Mouse (Mus musculus): ENCODE data around the gene Ypel3. TPM values are rescaled to one million over a fixed set of nuclear protein-coding genes. Genes with fewer than 3 reads are reported as not detected.
"Not testable (repeated sequence)": the region's sequence is repeated elsewhere in the genome, so short reads cannot be mapped to it uniquely, and the experiment has no call there.

The Ypel3 gene
- polyA plus RNA-seq, 1 experiment, result 157 TPM

DNA sequence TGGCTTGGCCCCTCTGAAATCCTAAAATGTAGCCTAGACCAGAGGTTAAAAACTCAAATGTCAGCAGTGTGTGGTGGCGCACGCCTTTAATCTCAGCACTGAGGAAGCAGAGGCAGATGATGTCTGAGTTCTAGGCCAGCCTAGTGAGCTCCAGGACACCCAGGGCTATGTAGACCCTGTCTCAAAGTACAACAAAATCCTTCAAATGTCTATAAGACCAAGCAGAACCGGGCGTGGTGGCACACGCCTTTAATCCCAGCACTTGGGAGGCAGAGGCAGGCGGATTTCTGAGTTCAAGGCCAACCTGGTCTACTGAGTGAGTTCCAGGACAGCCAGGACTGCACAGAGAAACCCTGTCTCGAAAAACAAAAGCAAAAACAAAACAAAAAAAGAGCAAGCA lies 2.3 kb downstream of the Ypel3 start:
- not testable (repeated sequence) for H3K4me3 ChIP-seq (ENCODE audit: insufficient read depth, low read depth, low read length); H3K27ac ChIP-seq (replicated peaks; ENCODE audit: low read depth, low read length)

DNA sequence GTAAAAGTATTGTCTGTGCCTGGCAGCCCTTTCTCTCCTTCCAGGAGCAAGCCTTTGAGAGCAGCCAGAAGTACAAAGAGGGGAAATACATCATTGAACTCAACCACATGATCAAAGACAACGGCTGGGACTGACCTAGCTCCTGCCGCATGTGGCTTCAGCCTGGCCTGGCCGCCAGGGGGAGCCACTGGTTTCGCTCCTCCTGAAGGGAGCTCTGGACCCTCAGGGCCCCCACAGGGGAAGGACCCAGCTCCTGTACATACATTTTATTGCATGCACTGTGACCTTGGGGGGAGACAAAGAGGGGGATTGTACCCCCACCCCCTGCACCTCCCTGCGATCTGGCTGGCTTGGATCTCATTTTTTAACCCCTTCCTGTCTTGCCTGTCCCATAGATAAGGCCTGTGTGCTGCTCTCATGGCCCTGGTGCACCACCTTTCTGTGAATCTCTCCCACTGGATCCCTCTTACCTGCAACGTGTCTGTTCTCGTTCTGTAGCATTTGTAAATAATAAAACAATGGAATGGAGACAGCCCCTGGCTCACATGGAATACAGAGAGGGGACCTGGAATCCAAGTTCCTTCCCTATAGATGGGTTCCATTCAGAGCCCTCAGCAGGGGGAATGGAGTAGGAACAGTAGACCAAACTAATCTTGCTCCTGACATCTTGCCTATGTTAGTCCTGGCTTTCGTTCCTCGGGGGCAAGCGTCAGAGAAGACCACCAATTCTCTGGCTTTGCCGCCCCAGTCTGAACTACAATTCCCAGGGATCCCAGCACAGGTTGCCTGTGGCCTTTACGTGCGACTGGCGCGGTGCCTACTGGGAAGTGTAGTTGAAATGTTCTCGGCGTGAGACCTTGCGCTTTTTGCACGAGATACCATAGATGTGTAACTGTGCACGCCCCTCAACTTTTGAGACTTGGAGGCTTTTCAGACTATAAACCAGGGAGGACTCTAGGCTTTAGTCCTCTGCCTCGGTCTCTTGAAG lies 3.5 kb downstream of the Ypel3 start:
- H3K27ac ChIP-seq (replicated peaks; ENCODE audit: low read depth, low read length), result peak overlapping the region; percentile 58

More for the DNA sequence above, 2.3 kb downstream of the Ypel3 start:
- H3K4me1 ChIP-seq (ENCODE audit: control insufficient read depth, insufficient read depth, insufficient read length, low read length), result peaks cover 15% of the 10 kb centered on the region

DNA sequence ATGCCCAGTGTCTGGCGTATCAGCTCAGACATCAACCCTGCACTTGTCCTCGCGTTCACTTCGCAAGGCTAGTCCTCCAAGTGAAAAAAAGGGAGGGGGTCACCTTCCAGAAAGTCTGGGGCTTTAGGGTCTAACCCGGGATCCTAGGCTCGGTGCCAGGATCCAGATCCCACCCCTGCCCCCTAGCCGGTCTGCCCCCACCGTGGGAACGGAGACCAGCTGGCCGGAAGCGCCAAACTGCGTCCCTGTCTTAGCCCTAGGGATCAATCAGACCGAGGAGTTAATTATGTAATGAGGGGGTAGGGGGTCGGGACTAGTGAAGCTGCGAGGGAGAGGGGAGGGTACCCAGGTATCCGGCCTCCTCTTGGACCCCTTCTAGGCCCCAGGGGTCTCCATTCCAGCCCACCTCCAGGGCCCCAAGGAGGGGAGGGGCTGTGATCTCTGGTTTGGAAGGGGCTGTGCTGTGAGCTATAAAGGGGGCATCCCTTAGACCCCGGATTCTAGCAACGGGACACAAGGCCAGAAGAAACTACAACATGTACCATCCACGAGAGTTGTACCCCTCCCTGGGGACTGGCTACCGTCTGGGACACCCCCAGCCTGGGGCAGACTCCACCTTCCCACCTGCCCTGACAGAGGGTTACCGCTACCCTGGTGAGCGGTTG lies 4.3 kb downstream of the Ypel3 start, which contains the start of gene Tbx6:
Gene Tbx6 (plus strand): TSS at position 513 of the 665 bp plus-strand sequence.
- Histone ChIP-seq H3K27ac (replicated peaks; ENCODE audit: low read depth, low read length) (peak within 1 kb of the TSS; percentile 58), H3K4me3 (ENCODE audit: insufficient read depth, low read depth, low read length) (peak within 1 kb of the TSS; percentile 58), H3K4me1 (ENCODE audit: control insufficient read depth, insufficient read depth, insufficient read length, low read length) (peaks cover 8% of the 10 kb centered on the region)

More for the DNA sequence above, 3.5 kb downstream of the Ypel3 start:
- H3K4me1 ChIP-seq (ENCODE audit: control insufficient read depth, insufficient read depth, insufficient read length, low read length), result peaks cover 15% of the 10 kb centered on the region
- H3K4me3 ChIP-seq (ENCODE audit: insufficient read depth, low read depth, low read length), result peak overlapping the region; percentile 58

DNA sequence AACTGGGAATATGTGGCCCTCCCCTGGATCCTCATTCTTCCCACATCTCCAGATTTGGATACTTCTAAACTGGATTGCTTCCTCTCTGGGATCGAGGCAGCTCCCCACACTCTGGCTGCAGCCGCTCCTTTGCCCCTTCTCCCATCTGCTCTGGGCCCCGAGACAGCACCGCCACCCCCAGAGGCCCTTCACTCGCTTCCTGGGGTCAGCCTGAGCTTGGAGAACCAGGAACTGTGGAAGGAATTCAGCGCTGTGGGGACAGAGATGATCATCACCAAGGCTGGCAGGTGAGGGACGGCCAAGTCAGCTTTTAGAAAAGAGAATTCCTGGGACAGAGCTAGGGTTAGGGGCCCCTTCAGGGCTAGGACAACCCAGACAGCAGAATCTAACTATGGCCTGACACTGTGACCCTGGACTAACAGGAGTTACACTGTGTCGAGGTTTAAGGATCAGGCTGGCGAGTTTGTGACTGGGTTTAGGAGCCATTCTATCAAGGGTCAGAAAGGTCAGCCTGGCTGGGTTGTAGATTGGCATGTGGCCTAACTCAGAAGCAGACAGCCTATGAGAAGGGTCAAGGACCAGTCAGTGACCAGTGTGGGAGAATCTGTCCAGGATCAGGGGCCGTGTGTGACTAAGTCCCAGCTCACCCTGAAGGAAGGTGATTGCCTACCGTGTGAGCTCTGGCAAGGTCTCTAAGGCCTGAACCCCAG lies 5.1 kb downstream of the Ypel3 start:
- no peak overlapping the region for H3K27ac ChIP-seq (replicated peaks; ENCODE audit: low read depth, low read length)
- H3K4me3 ChIP-seq (ENCODE audit: insufficient read depth, low read depth, low read length), result no peak overlapping the region
- peaks cover 7% of the 10 kb centered on the region; the same call in 1 of the 2 replicates for H3K4me1 ChIP-seq (ENCODE audit: control insufficient read depth, insufficient read depth, insufficient read length, low read length)

DNA sequence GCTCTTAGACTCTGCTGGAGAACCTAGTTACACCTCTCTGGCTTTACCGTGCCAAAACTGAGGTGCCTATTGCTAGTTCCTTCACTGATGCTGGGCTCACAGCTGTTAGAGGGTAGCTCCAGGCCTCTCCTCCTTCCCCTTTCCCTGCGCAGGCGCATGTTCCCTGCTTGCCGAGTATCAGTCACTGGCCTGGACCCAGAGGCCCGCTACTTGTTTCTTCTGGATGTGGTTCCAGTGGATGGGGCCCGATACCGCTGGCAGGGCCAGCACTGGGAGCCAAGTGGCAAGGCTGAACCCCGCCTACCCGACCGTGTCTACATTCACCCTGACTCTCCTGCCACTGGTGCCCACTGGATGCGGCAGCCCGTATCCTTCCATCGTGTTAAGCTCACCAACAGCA lies 5.9 kb downstream of the Ypel3 start:
- no peak overlapping the region for H3K4me3 ChIP-seq (ENCODE audit: insufficient read depth, low read depth, low read length)
- H3K4me1 ChIP-seq (ENCODE audit: control insufficient read depth, insufficient read depth, insufficient read length, low read length), result peaks cover 5% of the 10 kb centered on the region; the same call in 1 of the 2 replicates
- H3K27ac ChIP-seq (replicated peaks; ENCODE audit: low read depth, low read length), result no peak overlapping the region

DNA sequence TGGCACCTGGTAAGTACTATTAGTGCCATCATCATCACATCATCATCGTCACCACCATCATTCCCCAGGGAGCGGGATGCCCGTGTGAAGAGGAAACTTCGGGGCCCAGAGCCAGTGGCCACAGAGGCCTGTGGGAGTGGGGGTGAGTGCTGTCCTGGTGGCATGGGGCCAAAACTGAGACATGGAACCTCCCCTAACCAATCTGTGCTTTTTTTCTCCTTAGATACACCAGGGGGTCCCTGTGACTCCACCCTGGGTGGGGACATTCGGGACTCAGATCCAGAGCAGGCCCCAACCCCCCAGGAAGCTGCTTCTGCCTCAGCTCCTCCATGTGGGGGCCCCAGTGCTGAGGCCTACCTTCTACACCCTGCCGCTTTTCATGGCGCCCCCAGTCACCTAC lies 7.7 kb downstream of the Ypel3 start:
- Histone ChIP-seq H3K4me3 (ENCODE audit: insufficient read depth, low read depth, low read length) (no peak overlapping the region), H3K4me1 (ENCODE audit: control insufficient read depth, insufficient read depth, insufficient read length, low read length) (no peaks in the 10 kb centered on the region)

DNA sequence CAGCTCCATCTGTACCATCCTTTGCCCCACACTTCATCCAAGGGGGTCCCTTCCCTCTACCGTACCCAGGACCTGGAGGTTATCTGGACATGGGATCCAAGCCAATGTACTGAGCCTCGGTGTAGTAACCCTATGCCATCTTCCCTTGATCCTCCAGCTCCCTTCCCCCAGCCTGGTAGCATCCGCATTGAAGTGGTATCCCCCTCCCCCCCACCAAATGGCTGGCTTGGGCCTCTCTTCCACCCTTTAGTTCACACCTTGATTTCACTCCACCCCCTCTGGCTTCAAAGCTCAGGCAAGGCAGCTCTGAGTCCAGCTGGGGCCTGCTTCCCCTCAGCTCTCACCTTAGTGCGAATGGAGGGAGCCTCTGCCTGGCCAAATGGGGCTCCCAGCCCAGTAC lies 8.3 kb downstream of the Ypel3 start:
- Histone ChIP-seq H3K4me1 (ENCODE audit: control insufficient read depth, insufficient read depth, insufficient read length, low read length) (no peaks in the 10 kb centered on the region), H3K27ac (replicated peaks; ENCODE audit: low read depth, low read length) (no peak overlapping the region), H3K4me3 (ENCODE audit: insufficient read depth, low read depth, low read length) (no peak overlapping the region)

More for the DNA sequence above, 7.7 kb downstream of the Ypel3 start:
- no peak overlapping the region for H3K27ac ChIP-seq (replicated peaks; ENCODE audit: low read depth, low read length)

DNA sequence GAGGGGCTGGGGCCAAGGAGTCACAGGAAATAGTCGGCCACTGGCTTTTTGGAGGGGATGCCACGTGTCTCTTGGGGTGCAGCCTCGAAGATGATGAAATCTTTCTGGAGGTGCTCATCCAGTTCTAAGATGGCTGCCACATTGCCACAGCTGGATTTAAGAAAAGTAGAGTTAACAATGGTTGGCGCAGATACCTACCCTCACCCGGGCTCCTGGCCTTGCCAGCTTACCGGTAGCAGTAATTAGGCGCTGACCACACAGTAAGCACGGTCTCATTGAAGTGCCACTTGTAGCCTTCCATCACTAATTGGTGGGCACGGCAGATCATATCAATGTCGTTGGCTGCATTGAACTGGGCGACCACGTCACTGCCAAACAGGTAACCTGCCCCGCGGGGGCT lies 9.4 kb downstream of the Ypel3 start:
- Histone ChIP-seq H3K27ac (replicated peaks; ENCODE audit: low read depth, low read length) (no peak overlapping the region), H3K4me3 (ENCODE audit: insufficient read depth, low read depth, low read length) (no peak overlapping the region), H3K4me1 (ENCODE audit: control insufficient read depth, insufficient read depth, insufficient read length, low read length) (0 out of 2 replicates have a peak, but pooled peaks cover 3% of the 10 kb centered on the region)

DNA sequence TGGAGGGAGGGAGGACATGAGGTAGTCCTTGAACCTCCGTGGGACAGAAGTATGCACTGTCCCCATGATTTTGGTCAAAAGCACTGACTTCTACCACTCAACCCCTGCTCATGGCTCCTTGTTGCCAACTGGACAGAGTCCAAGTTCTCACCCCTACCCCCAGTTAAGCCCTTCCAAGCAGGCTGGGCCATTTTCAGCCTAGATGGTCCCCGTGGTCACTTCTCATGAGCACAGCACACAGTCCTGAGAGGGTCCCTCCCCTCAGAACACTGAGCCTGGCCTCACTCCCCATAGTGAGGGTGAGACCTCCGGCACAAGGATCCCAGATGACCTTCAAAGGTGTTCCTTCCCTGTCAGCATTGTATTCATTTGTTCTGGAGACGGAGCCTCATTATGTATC lies 12.4 kb downstream of the Ypel3 start:
- 0 out of 2 replicates have a peak, but pooled peaks cover 3% of the 10 kb centered on the region for H3K4me1 ChIP-seq (ENCODE audit: control insufficient read depth, insufficient read depth, insufficient read length, low read length)
- no peak overlapping the region for H3K27ac ChIP-seq (replicated peaks; ENCODE audit: low read depth, low read length)
- H3K4me3 ChIP-seq (ENCODE audit: insufficient read depth, low read depth, low read length), result no peak overlapping the region

DNA sequence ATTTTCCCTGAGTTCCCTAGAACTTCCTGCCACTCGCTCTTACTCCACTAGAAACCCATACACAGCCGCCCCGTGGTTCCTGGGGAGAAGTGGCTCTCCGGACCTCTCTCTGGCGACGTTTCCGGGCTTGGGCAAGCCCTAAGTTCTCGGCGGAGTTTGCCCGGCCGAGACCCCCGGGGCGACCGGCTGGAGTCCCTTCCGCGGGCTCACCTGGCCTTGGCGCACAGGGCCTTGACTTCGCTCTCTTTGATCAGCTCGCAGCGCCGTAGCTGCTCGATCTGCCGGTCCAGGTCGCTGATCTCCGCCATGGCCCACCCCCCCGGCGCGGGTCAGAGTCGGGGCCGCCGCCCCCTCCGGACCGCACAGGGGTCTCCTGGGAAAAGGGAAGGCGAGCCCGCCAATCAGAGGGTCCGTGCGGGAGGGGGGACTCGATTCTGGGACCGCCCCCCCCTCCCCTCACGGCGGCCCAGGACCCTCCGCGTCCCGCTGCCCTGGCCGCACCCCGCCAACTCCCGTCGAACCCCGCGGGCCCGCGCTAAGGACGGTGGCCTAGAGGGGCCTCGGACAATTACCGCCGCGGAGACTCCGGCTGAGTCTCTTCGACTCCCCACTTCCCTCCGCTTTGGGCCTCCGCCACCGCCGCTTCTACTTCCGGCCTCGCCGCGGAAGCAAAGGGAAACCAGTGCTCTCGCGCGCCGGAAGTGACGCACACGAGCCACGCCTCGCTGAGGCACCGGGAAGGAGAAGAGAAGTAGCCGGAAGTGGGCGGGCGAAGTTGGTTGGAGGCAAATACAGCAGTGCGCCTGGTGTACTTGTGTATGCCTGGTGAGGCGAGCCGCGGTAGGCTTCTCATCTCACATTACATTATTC lies 15.3 kb downstream of the Ypel3 start, which contains the start of gene Ppp4c:
Gene Ppp4c (minus strand): TSS at position 646 of the 870 bp plus-strand sequence.
- Histone ChIP-seq H3K4me1 (ENCODE audit: control insufficient read depth, insufficient read depth, insufficient read length, low read length) (peaks cover 3% of the 10 kb centered on the region; the same call in 1 of the 2 replicates), H3K27ac (replicated peaks; ENCODE audit: low read depth, low read length) (peak within 1 kb of the TSS; percentile 93), H3K4me3 (ENCODE audit: insufficient read depth, low read depth, low read length) (peak within 1 kb of the TSS; percentile 99)

DNA sequence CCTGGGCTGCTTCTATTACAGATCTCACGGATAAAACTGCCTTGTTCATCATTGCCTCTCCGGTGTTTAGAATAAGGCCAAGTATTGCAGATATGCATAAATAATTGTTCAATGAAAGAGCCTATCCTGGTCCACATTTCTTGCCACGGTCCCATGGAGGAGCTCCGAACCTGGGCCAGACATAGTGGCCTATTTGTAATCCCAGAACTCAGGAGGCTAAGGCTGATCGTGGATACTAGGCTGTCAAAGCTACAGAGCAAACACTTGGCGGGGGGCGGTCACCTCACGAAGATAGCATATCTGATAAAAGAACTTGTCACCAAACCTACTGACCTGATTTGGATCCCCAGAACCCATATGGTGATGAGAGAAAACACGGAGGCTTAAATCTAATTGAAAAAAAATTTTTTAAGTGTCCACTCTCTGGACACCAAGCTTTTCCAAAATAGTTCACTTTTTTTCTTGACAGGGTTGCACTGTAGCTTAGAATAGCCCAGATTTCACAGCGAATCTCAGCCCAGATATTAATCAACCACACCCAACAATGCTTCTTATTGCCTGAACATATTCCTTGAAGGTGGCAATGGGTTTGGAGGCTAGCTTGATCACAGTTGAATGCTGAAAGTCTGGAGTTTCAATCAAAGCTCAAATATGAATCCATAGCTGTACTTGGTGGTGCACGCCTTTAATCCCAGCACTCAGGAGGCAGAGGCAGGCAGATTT lies 16.1 kb downstream of the Ypel3 start:
- Histone ChIP-seq H3K4me1 (ENCODE audit: control insufficient read depth, insufficient read depth, insufficient read length, low read length) (peaks cover 3% of the 10 kb centered on the region; the same call in 1 of the 2 replicates), H3K4me3 (ENCODE audit: insufficient read depth, low read depth, low read length) (peak overlapping the region; percentile 25), H3K27ac (replicated peaks; ENCODE audit: low read depth, low read length) (peak overlapping the region; percentile 26; the same call in 1 of the 2 replicates)

DNA sequence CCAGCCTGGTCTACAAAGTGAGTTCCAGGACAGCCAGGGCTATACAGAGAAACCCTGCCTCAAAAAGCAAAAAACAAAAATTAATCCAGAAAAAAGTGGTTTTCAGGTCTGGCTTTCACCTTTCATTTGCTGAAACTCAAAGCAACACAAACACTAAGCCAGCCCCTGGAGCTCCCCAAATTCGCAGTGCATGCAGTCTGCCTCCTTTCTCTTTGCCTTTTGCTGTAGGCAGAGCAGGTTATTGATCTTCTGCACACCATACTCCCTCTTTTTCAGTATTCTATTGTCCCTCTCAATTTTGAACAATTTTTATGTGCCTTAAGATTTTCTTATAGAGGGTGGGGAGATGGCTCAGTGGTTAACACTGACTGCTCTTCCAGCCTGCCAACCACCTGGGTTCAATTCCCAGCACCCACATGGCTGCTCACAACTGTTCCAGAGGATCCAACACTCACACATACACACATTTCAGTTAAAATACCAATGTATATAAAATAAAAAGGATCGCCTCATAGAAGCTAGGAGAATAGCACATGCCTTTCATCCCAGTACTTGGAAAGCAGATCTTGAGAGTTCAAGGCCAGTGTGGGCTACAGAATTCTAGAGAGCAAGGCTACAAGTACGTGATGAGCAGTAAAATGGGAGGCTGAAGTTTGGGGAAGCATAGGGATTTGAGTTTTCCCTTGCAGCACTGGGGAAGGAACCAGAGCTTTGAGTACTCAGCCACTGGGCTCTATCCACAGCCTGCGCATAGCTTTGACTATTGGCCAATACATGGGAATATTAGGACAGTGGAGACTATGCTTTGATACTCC lies 16.9 kb downstream of the Ypel3 start:
- Histone ChIP-seq H3K4me3 (ENCODE audit: insufficient read depth, low read depth, low read length) (no peak overlapping the region), H3K27ac (replicated peaks; ENCODE audit: low read depth, low read length) (no peak overlapping the region), H3K4me1 (ENCODE audit: control insufficient read depth, insufficient read depth, insufficient read length, low read length) (peaks cover 3% of the 10 kb centered on the region; the same call in 1 of the 2 replicates)

DNA sequence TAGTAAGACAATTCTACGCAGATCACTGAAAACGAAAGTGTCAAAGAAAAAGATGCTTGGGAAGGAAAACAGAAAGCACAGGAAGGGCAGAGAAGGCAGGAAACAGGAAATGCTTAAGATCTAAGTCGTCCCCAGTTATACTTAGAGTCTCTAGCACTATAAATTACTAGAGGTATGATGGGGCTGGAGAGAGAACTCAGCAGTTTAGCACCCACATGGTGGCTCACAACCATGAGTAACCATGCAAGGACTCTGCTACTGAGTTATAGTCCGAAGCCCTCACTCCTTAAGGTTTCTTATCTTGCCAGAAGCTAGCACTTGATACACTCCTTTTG lies 17.5 kb downstream of the Ypel3 start:
- Histone ChIP-seq H3K4me1 (ENCODE audit: control insufficient read depth, insufficient read depth, insufficient read length, low read length) (peaks cover 3% of the 10 kb centered on the region; the same call in 1 of the 2 replicates), H3K27ac (replicated peaks; ENCODE audit: low read depth, low read length) (no peak overlapping the region), H3K4me3 (ENCODE audit: insufficient read depth, low read depth, low read length) (no peak overlapping the region)

All from brown adipose tissue, adult 24 weeks (tissue).